Mouse (Mus musculus): Measurements from ENCODE around the gene Fam227a.

Gene Fam227a

DNA sequence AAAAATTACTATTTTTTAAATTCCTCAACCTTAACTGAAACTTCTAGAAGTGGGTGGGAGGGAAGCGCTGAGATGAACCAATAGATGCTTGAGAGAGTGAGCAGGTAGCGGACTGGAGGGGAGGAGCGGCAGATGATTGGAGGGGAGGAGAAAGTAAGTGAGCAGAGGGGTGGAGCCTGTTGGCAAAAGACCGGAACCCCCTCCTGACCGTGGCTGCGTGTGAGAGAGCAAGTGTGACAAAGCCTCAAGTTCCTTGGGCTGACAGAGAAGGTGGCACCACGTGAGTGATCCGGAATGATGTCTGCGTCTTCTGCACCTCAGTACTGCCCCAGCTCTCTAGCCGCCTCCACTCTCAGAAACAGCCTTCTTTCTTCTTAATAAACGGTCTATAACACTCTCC lies 41.6 kb downstream of the Fam227a start:
- DNase-seq (ENCODE audit: low read depth, low spot score) = no peak

DNA sequence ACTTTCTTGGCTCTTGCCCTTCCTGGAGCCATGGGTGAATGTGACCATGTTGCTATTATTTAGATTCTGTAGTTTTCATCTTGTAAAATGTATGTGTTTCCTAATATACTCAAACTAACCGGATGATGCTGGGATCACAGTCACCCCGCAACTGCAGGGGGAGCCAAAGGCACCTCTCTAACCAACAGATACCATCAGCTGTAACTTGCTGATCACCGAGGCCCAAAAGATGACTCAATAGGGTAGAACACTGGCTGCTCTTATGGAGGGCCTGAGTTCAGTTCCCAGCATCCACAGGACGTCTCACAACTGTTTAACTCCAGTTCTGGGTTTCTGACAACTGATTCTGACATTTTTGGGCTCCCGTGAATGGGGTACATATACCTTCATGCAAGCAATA lies 42.0 kb downstream of the Fam227a start:
- DNase-seq (ENCODE audit: low read depth, low spot score) = no peak

DNA sequence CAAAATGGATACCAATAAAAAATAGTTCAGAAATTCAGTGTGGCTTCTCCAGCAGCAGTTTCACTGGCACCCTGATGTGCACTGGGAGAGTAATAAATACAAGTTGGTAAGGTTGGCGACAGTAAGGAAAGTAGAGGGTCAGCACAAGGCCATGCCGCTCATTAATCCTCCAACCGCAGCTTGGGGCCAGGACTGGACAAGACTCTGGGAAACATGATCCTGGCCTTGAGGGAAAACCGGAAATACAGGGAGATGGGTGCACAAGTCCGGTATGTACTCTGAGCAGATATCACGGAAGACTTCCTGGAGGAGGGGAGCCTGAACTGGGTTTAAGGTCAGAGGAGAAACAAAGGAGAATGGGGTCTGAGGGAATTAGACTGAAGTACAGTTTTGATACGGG lies 43.3 kb downstream of the Fam227a start:
- no peak for DNase-seq (ENCODE audit: low read depth, low spot score)

- DNase-seq (ENCODE audit: low read depth, low spot score) = no peak
These were observed 49.5 kb downstream of the Fam227a start for GRCm38 (mm10) chr15:79609226-79609625.

DNA sequence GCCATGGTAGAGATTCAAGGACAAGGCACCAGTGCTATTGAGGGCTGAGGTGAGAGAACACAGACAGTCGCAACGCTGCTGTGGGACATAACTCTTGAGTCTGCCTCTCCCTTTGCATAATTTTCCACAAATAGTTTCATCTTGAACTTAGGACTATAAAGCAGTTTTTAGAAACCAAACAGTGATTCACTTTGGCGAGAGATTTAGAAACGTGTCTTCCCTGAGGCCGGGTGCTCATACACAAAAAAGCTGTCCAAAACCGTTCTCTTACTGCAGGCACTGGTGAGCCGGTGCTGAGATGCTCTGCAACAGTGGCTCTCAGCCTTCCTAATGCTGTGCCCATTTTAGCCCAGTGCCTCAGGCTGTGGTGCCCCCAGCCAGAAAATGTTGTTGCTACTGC lies 50.5 kb downstream of the Fam227a start:
- DNase-seq (ENCODE audit: low read depth, low spot score) = no peak

GRCm38 (mm10) chr15:79607757-79608156 lies 51.0 kb downstream of the Fam227a start:
- no peak for DNase-seq (ENCODE audit: low read depth, low spot score)

GRCm38 (mm10) chr15:79606161-79606560 lies 52.6 kb downstream of the Fam227a start:
- DNase-seq (ENCODE audit: low read depth, low spot score) = no peak

DNA sequence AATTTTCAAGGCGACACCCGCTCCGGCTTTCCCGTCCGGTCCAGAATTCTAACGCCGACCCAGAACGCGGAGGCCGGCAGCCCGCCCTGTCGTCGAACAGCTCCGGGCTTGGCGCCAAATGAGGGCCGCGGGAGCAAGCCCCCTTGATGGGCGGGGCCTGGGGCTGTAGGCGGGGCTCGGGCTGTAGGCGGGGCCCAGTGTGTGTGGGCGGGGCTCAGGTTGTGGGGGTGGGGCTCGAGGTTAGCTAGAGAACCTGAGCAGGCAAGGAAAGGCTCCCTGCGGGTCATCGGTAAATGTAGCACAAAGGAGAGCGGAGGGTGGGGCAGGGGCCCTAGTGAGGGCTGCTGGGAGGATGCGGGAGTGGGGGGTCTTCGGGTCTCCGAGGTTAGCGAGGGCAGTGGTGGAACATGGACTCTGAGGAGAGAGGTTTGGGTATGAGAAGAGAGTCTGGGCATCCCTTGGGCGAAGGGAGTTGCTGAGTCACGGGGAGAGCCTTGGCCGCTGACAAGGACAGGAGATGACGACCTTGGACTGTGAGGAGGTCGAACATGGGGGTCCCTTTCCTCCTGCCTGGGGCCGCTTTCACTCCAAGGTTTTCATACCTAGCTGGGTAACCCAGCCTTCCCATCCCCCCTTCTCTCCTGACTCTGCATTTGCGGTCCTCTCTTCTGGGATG lies 53.6 kb downstream of the Fam227a start, which contains the start of gene Dmc1:
TSS of gene Dmc1 (minus strand) at position 120 of the 676 bp plus-strand sequence.
- DNase-seq (ENCODE audit: low read depth, low spot score) = peak; percentile 21

DNA sequence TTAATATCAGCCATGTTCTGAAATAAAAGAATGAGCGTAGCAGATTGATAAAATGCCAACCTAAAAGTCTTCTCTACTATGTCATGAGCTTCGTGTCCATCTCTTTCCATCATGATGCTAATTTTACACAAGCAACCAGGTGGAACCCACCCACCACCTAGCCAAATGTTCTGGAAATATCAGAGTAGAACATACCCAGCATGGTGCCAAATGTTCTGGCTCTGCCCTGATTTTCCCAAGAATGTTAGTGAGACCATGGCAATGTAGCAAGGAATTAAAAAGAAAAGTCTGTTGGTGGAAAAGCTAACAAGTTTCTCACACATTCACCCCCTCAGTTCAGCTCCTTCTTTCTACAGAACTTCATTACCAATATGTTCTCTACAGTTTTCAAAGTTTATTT lies 58.6 kb downstream of the Fam227a start:
- DNase-seq (ENCODE audit: low read depth, low spot score) = no peak

- no peak for DNase-seq (ENCODE audit: low read depth, low spot score)
These were observed 60.0 kb downstream of the Fam227a start for GRCm38 (mm10) chr15:79598715-79599114.

GRCm38 (mm10) chr15:79581581-79581980 lies 77.2 kb downstream of the Fam227a start:
- no peak for DNase-seq (ENCODE audit: low read depth, low spot score)

GRCm38 (mm10) chr15:79577671-79578426 lies 80.9 kb downstream of the Fam227a start:
- peak; percentile 43 for DNase-seq (ENCODE audit: low read depth, low spot score)

DNA sequence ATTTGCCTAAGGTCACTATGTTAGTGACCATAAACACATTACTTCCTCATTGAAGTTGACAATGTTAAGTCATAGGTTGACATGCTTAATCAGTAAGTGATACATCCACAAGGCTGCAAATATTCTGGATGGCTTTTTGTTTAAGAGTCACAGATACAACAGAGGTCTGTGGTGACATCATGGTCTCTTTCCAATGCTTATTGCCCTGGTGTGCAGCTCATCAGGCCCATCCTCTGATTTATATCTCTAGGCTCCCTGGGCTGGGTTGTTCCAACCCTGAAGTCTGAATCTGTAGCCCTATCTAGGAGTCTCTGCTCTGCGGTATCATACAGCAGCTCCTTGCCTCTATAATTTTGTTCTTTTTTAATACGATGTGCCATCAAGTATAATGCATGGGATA lies 81.8 kb downstream of the Fam227a start:
- DNase-seq (ENCODE audit: low read depth, low spot score) = no peak

GRCm38 (mm10) chr15:79575543-79576222 lies 83.1 kb downstream of the Fam227a start:
- DNase-seq (ENCODE audit: low read depth, low spot score) = no peak

DNA sequence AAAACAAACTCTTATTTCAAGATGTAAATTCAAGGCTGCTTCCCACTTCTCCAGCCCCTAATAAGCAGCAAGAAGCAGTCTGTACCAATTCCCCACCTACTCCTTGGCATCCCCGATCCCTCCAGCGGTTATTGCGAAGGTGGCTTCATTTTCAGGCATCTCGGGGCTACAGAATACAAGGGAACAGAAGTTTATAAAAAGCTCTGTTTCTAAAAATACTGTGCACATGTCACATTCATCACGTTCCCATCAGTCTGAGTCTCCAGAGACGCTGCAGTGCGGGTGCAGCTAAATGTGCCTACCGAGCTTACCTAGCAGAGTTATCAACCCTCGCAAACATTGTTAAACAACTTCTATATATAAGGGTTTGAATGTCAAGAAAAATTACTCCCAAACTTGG lies 96.3 kb downstream of the Fam227a start:
- no peak for DNase-seq (ENCODE audit: low read depth, low spot score)

GRCm38 (mm10) chr15:79559649-79560048 lies 99.1 kb downstream of the Fam227a start:
- DNase-seq (ENCODE audit: low read depth, low spot score) = no peak

Data from CD4-positive helper T cell, adult 2 months (primary cell).